Mouse (Mus musculus) cerebellum, adult 8-10 months (tissue): ENCODE data around the gene Cox6b2.

ENCODE experiments used
- DNase-seq: peaks from one replicate; pipeline ENCODE4 v3.0.0; 2022

Gene Cox6b2

GRCm38 (mm10) chr7:4705098-4705497 lies 47.8 kb downstream of the Cox6b2 start:
- peak; percentile 49 for DNase-seq

- DNase-seq = no peak
These were observed 49.7 kb downstream of the Cox6b2 start for GRCm38 (mm10) chr7:4703195-4703594.

GRCm38 (mm10) chr7:4702334-4702733 lies 50.6 kb downstream of the Cox6b2 start:
- DNase-seq = no peak
